Mouse (Mus musculus) midbrain, embryonic 11.5 days (tissue): Measurements from ENCODE around the gene Odf3l2. TPM values are rescaled to one million over a fixed set of nuclear protein-coding genes. Genes with fewer than 3 reads are reported as not detected.

ENCODE experiments used
- ATAC-seq: fragments of 200-750 bp; cut with Nextera tagmentation; 2 replicates; pipeline ENCODE4 v1.8.0; 2017; ENCODE audit warnings: moderate TSS enrichment, moderate library complexity; ENCODE audit not compliant: low FRiP score
- DNase-seq: peaks from one replicate; pipeline ENCODE4 v3.0.0; 2015; ENCODE audit warnings: low spot score; ENCODE audit errors: missing footprints
- H3K27ac ChIP-seq: fragments of 300-500 bp; sonication (generic); 2 replicates; pipeline ENCODE4 v1.5.1; 2014; ENCODE audit warnings: low read depth, low read length
- H3K27me3 ChIP-seq: fragments of 300-500 bp; sonication (generic); 2 replicates; pipeline ENCODE4 v1.6.1; 2014; ENCODE audit warnings: mild to moderate bottlenecking, low read length, moderate library complexity, mixed read lengths; ENCODE audit not compliant: control insufficient read depth, insufficient read depth
- H3K36me3 ChIP-seq: fragments of 300-500 bp; sonication (generic); 2 replicates; pipeline ENCODE4 v1.6.1; 2014; ENCODE audit warnings: mild to moderate bottlenecking, low read length, moderate library complexity, mixed read lengths; ENCODE audit not compliant: control insufficient read depth, insufficient read depth
- H3K4me1 ChIP-seq: fragments of 300-500 bp; sonication (generic); 2 replicates; pipeline ENCODE4 v1.6.1; 2014; ENCODE audit warnings: low read length; ENCODE audit not compliant: control insufficient read depth, insufficient read depth
- H3K4me2 ChIP-seq: fragments of 300-500 bp; sonication (generic); 2 replicates; pipeline ENCODE4 v1.6.1; 2014; ENCODE audit warnings: mild to moderate bottlenecking, moderate library complexity
- H3K4me3 ChIP-seq: fragments of 300-500 bp; sonication (generic); 2 replicates; pipeline ENCODE4 v1.5.1; 2014; ENCODE audit warnings: low read depth, low read length
- H3K9ac ChIP-seq: fragments of 300-500 bp; sonication (generic); 2 replicates; pipeline ENCODE4 v1.6.1; 2014; ENCODE audit warnings: low read length
- H3K9me3 ChIP-seq: fragments of 300-500 bp; sonication (generic); 2 replicates; pipeline ENCODE4 v1.6.1; 2016; ENCODE audit warnings: low read length; ENCODE audit not compliant: control insufficient read depth
- WGBS: fragments of 180-500 bp; shearing (Covaris S2); extraction: QIAGEN DNeasy Blood & Tissue Kit; methylation state at CpG from one replicate; pipeline ENCODE4 v1.1.7; 2014; 5-methylcytosine and 5-hydroxymethylcytosine counted together
- polyA plus RNA-seq: library from polyadenylated mRNA; unstranded; fragments of >200 nt; fragmentation: Nextera tagmentation; extraction: Ambion mirVana; gene quantifications from 2 replicates; pipeline ENCODE4 v1.2.1, GENCODE M21; 2014

Gene Odf3l2
- not detected in 2 replicates for polyA plus RNA-seq

DNA sequence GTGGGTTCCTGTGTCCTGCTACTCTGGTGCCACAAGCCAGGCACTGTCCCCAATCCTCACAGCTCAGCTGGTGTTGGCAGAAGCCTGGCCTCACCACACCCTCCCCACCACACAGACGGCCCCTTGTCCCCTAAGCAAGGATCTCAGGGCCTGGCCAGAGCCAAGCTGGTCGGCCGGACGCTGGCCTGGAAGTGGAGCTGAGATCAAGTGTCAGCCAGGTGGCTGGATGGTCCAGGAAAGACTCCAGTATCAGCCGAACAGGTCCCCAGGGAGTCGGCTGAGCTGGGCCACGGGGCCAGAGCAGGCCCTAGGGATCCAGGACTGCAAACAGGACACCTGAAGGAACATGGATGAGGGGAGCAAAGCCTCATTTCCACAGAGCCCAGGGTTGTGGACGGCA, at the start of gene Odf3l2:
Odf3l2 (minus strand) TSS at position 28 of the 400 bp plus-strand sequence.
- Histone ChIP-seq H3K27ac (no peak within 1 kb of the TSS), H3K9ac (no peak within 1 kb of the TSS), H3K36me3 (no peaks in the 10 kb centered on the region), H3K4me2 (no peak within 1 kb of the TSS), H3K9me3 (no peaks in the 10 kb centered on the region), H3K4me3 (no peak within 1 kb of the TSS), H3K4me1 (no peaks in the 10 kb centered on the region), H3K27me3 (no peaks in the 10 kb centered on the region)
- DNase-seq = no peak
- ATAC-seq = 0 out of 2 replicates have a peak, but pooled peaks have one; percentile 28
- WGBS = 71% methylated on average over 8 of the region's 8 CpGs

DNA sequence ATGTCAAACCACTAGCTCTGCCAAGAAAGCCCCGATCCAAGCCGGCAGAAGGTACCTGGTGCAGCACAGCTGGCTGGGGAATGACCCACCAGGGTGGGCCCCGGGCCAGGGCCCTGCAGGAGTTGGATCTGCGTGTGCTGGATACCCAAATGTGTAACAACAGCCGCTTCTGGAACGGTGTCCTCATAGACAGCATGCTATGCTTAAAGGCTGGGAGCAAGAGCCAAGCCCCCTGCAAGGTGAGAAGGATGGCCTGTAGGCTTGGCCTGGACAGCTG, 48.8 kb upstream of the Odf3l2 start:
- H3K9ac ChIP-seq = no peak overlapping the region
- no peak for ATAC-seq
- H3K27me3 ChIP-seq = no peaks in the 10 kb centered on the region
- no peak overlapping the region for H3K27ac ChIP-seq
- H3K4me3 ChIP-seq = no peak overlapping the region
- DNase-seq = no peak
- no peaks in the 10 kb centered on the region for H3K4me1 ChIP-seq
- no peaks in the 10 kb centered on the region for H3K36me3 ChIP-seq
- WGBS = 84% methylated on average over 6 of the region's 6 CpGs
- no peaks in the 10 kb centered on the region; the same call in 1 of the 2 replicates for H3K9me3 ChIP-seq
- H3K4me2 ChIP-seq = no peak overlapping the region

DNA sequence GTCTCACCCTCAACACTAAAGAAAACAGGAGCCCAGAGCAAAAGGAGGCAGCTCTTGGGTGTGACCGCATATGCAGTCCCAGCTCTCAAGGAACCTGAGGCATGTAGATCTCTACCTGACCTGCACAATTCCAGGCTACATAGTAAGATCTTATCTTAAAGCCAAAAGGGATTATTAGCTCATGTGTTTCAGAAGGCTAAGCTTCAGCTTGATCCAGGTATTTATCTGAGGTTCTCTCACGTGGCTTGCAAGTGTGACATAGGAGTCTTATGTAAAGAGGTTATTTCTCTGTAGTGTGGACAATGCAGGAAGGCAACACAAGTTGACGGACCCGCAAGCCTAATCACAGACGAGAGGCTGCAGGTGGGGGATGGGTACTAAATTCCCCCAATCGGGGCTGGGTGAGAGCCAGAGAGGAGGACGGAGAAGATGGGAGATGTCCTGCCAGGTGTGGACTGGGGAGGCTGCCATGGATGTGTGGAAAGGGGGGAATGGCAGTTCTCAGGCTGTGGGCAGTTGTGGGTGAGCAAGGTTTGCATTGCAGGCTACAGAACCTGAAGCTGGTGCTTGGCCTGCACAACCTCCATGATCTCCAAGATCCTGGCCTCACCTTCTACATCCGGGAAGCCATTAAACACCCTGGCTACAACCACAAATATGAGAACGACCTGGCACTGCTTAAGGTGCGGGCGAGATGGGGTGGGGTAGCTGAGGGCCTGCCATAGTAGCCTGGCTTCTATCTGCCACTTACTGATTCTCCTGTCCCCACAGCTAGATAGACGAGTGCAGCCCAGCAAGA, 48.2 kb upstream of the Odf3l2 start:
- DNase-seq (no peak), ATAC-seq (no peak)
- no peak overlapping the region for H3K4me2 ChIP-seq
- 82% methylated on average over 12 of the region's 12 CpGs for WGBS
- 0 out of 2 replicates have a peak, but pooled peaks cover 2% of the 10 kb centered on the region for H3K36me3 ChIP-seq
- no peak overlapping the region for H3K9ac ChIP-seq
- no peak overlapping the region for H3K4me3 ChIP-seq
- H3K9me3 ChIP-seq = no peaks in the 10 kb centered on the region; the same call in 1 of the 2 replicates
- H3K27me3 ChIP-seq = no peaks in the 10 kb centered on the region
- H3K4me1 ChIP-seq = no peaks in the 10 kb centered on the region
- no peak overlapping the region for H3K27ac ChIP-seq

DNA sequence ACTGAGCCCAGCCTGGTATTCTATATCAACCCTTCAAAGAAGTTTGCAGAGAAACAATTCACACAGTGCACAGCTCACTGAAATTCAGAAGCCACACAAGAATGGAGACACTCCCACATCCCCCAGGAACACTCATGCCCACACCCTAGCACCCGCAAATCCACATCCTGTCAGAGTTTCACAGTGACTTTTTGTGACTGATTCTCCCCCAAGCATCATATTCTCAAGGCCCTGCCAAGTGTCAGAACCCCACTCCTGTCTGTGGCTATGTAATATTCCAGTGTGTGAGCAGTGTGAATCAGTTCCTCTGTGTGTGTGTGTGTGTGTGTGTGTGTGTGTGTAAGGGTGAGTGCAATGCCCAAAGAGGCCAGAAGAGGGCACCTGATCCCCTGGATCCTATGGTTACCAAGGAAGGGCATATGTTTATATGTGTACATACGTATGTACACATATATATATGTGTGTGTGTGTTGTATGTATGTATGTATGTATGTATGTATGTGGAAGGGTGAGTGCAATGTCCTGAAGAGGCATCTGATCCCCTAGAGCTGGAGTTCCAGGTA, 46.5 kb upstream of the Odf3l2 start:
- Histone ChIP-seq H3K36me3 (peaks cover 13% of the 10 kb centered on the region), H3K4me3 (no peak overlapping the region), H3K4me2 (no peak overlapping the region), H3K27ac (no peak overlapping the region), H3K9ac (no peak overlapping the region), H3K27me3 (no peaks in the 10 kb centered on the region), H3K4me1 (no peaks in the 10 kb centered on the region), H3K9me3 (no peaks in the 10 kb centered on the region; the same call in 1 of the 2 replicates)
- 89% methylated on average over 2 of the region's 2 CpGs for WGBS
- DNase-seq (no peak), ATAC-seq (no peak)

DNA sequence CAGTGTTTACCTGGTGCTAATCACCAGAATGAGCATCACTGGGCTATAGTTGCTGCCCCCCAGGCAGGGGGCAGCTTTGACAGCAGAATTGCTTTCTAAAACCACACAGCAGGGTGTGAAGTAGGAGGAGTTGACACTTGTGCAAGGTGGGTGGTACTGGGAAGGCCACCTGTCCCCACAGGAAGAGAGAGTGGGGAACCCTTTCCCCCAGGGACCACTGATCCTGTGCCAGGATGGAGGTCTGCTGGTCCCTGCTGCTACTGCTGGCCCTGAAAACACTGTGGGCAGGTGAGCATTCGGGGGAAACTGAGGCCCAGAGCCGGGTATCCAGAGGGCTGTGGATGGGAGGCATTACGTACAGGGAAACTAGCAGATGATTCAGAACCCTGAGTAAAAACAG, 43.6 kb upstream of the Odf3l2 start:
- Histone ChIP-seq H3K4me3 (no peak overlapping the region), H3K27ac (no peak overlapping the region), H3K4me2 (no peak overlapping the region), H3K36me3 (peaks cover 31% of the 10 kb centered on the region), H3K27me3 (no peaks in the 10 kb centered on the region), H3K9me3 (no peaks in the 10 kb centered on the region; the same call in 1 of the 2 replicates), H3K4me1 (no peaks in the 10 kb centered on the region), H3K9ac (no peak overlapping the region)
- ATAC-seq (no peak), DNase-seq (no peak)
- WGBS = 92% methylated on average over 3 of the region's 3 CpGs

DNA sequence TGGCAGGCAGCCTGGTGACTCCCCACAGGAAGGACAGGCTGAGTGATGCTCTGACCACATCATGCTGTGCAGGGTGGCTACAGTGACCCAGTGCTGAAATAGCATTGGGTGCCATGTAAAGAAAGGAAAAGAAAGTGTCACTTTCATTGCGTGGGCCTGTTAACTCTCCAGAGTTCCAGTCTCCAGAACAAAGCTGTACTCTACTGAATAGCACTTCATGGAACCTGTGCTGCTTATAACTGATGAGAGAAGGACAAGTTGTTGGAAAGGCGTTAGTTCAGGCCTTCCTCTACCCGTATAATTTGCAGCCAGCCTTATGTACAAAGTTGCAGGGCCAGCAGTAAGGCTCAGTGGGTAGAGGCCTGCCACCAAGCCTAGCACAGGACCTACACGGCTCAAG, 43.2 kb upstream of the Odf3l2 start, which contains the start of gene Gzmm:
Gzmm (plus strand) TSS at position 301 of the 400 bp plus-strand sequence.
- Histone ChIP-seq H3K4me3 (no peak within 1 kb of the TSS), H3K27ac (no peak within 1 kb of the TSS), H3K4me2 (no peak within 1 kb of the TSS), H3K36me3 (peaks cover 31% of the 10 kb centered on the region), H3K27me3 (no peaks in the 10 kb centered on the region), H3K9ac (no peak within 1 kb of the TSS), H3K9me3 (no peaks in the 10 kb centered on the region; the same call in 1 of the 2 replicates), H3K4me1 (peaks cover 4% of the 10 kb centered on the region)
- DNase-seq (no peak), ATAC-seq (no peak)
- 84% methylated on average over 4 of the region's 4 CpGs for WGBS

DNA sequence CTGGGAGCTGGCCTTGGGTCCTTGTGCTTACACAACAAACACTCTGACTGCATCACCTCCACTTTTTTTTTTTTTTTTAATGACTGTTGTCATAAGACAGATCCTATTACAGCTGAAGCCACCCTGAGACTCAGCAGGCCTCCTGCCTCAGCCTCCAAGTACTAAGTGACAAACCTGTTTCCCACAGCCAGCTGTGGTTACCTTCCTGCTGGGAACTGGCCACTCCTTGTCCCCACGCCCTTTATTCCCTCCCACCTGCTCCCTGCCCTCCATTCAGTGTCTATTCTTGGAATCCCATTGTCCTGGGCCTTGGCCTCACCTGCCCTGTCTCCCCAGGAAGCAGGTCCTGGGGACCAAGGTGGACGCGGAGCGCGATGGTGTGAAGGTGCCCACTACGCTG, 42.0 kb upstream of the Odf3l2 start:
- H3K36me3 ChIP-seq = peaks cover 31% of the 10 kb centered on the region
- 98% methylated on average over 6 of the region's 6 CpGs for WGBS

DNA sequence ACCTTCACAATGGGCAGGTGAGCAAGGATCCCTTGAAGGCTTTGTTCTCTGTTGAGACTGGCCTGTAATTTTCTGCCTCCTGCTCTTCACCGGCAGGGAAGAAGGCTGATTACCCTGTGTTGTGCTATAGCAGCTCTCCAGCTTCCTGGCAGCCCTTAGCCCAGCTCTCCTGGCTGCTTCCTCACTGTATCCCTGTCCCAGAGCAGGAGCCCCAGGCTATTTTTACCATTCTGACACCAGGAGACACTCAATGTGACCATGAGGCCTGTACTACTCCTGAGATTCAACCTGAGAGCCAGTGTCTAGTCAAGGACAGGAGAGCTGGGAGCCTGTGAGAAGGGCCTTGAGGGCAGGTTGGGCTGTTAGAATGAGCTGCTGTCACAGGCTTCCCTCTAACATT, 41.2 kb upstream of the Odf3l2 start:
- no peak for DNase-seq
- WGBS = 100% methylated on average over 1 of the region's 1 CpGs
- Histone ChIP-seq H3K27me3 (no peaks in the 10 kb centered on the region), H3K4me3 (no peak overlapping the region), H3K9me3 (no peaks in the 10 kb centered on the region), H3K36me3 (peaks cover 31% of the 10 kb centered on the region), H3K4me2 (no peak overlapping the region), H3K9ac (no peak overlapping the region), H3K4me1 (peaks cover 13% of the 10 kb centered on the region), H3K27ac (no peak overlapping the region)
- no peak for ATAC-seq

More for the DNA sequence above, 42.0 kb upstream of the Odf3l2 start:
- Histone ChIP-seq H3K9ac (no peak overlapping the region), H3K27me3 (no peaks in the 10 kb centered on the region), H3K9me3 (no peaks in the 10 kb centered on the region; the same call in 1 of the 2 replicates), H3K4me1 (peaks cover 13% of the 10 kb centered on the region), H3K27ac (no peak overlapping the region), H3K4me3 (no peak overlapping the region), H3K4me2 (no peak overlapping the region)
- ATAC-seq (no peak), DNase-seq (no peak)

DNA sequence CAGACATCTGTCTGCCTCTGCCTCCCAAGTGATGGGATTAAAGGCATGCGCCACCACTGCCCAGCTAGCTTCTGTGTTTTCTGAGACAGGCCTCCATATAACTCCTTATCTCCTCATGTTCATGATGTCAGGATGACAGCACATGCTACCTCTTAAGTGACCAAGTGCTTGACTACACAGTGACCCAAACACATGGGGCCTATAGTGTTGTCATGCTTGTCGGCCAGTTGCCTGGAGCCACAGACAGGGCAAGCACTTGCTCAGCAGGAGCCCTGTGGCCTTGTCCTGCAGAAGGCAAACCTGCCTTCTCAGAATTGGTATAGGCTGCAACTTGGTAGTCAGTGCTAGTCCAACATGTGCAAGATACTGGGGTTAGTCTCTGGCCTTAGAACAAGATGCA, 40.7 kb upstream of the Odf3l2 start:
- ATAC-seq (no peak), DNase-seq (no peak)
- Histone ChIP-seq H3K4me1 (peaks cover 13% of the 10 kb centered on the region), H3K9me3 (no peaks in the 10 kb centered on the region), H3K4me3 (no peak overlapping the region), H3K36me3 (peaks cover 31% of the 10 kb centered on the region), H3K27ac (no peak overlapping the region), H3K9ac (no peak overlapping the region), H3K4me2 (no peak overlapping the region), H3K27me3 (no peaks in the 10 kb centered on the region)
- WGBS = 87% methylated on average over 2 of the region's 2 CpGs
